Mouse (Mus musculus): ENCODE data around the gene Zfp697.
"Not testable (repeated sequence)": the region's sequence is repeated elsewhere in the genome, so short reads cannot be mapped to it uniquely, and the experiment has no call there.

The Zfp697 gene

GRCm38 (mm10) chr3:98497401-98497800 is 115.1 kb downstream of the Zfp697 start:
- DNase-seq (ENCODE audit: low read depth, low spot score): not testable (repeated sequence)

- not testable (repeated sequence) for DNase-seq (ENCODE audit: low read depth, low spot score)
These were observed 125.0 kb downstream of the Zfp697 start for GRCm38 (mm10) chr3:98507229-98507628.

- DNase-seq (ENCODE audit: low read depth, low spot score): not testable (repeated sequence)
These were observed 128.2 kb downstream of the Zfp697 start, which contains the start of gene Hsd3b4 for GRCm38 (mm10) chr3:98510414-98510813. Gene Hsd3b4, minus strand, starts transcription at chr3:98510514.

GRCm38 (mm10) chr3:98522779-98523178 is 140.5 kb downstream of the Zfp697 start:
- DNase-seq (ENCODE audit: low read depth, low spot score): not testable (repeated sequence)

- not testable (repeated sequence) for DNase-seq (ENCODE audit: low read depth, low spot score)
These were observed 142.3 kb downstream of the Zfp697 start for GRCm38 (mm10) chr3:98524552-98524951.

GRCm38 (mm10) chr3:98524978-98525377 is 142.7 kb downstream of the Zfp697 start:
- not testable (repeated sequence) for DNase-seq (ENCODE audit: low read depth, low spot score)

- not testable (repeated sequence) for DNase-seq (ENCODE audit: low read depth, low spot score)
These were observed 165.4 kb downstream of the Zfp697 start for GRCm38 (mm10) chr3:98547641-98548040.

- DNase-seq (ENCODE audit: low read depth, low spot score): not testable (repeated sequence)
These were observed 166.2 kb downstream of the Zfp697 start for GRCm38 (mm10) chr3:98548495-98548894.

GRCm38 (mm10) chr3:98550215-98550614 is 168.0 kb downstream of the Zfp697 start:
- DNase-seq (ENCODE audit: low read depth, low spot score): not testable (repeated sequence)

- DNase-seq (ENCODE audit: low read depth, low spot score): not testable (repeated sequence)
These were observed 168.6 kb downstream of the Zfp697 start for GRCm38 (mm10) chr3:98550832-98551231.

- not testable (repeated sequence) for DNase-seq (ENCODE audit: low read depth, low spot score)
These were observed 178.4 kb downstream of the Zfp697 start for GRCm38 (mm10) chr3:98560711-98561110.

GRCm38 (mm10) chr3:98563831-98564230 is 181.6 kb downstream of the Zfp697 start:
- not testable (repeated sequence) for DNase-seq (ENCODE audit: low read depth, low spot score)

GRCm38 (mm10) chr3:98564894-98565293 is 182.6 kb downstream of the Zfp697 start:
- DNase-seq (ENCODE audit: low read depth, low spot score): not testable (repeated sequence)

- not testable (repeated sequence) for DNase-seq (ENCODE audit: low read depth, low spot score)
These were observed 185.5 kb downstream of the Zfp697 start for GRCm38 (mm10) chr3:98567717-98568116.

- DNase-seq (ENCODE audit: low read depth, low spot score): not testable (repeated sequence)
These were observed 198.8 kb downstream of the Zfp697 start for GRCm38 (mm10) chr3:98581024-98581423.

- DNase-seq (ENCODE audit: low read depth, low spot score): not testable (repeated sequence)
These were observed 199.9 kb downstream of the Zfp697 start for GRCm38 (mm10) chr3:98582202-98582601.

GRCm38 (mm10) chr3:98582622-98583021 is 200.4 kb downstream of the Zfp697 start:
- DNase-seq (ENCODE audit: low read depth, low spot score): not testable (repeated sequence)

- no peak for DNase-seq (ENCODE audit: low read depth, low spot score)
These were observed 205.5 kb downstream of the Zfp697 start for GRCm38 (mm10) chr3:98587721-98588120.

- no peak for DNase-seq (ENCODE audit: low read depth, low spot score)
These were observed 206.4 kb downstream of the Zfp697 start, which contains the start of gene Gm10681 for GRCm38 (mm10) chr3:98588707-98589106. Gene Gm10681, minus strand, starts transcription at chr3:98588807.

GRCm38 (mm10) chr3:98613540-98613939 is 231.3 kb downstream of the Zfp697 start:
- DNase-seq (ENCODE audit: low read depth, low spot score): not testable (repeated sequence)

- DNase-seq (ENCODE audit: low read depth, low spot score): no peak
These were observed 231.7 kb downstream of the Zfp697 start for GRCm38 (mm10) chr3:98613963-98614362.

GRCm38 (mm10) chr3:98614406-98614927 is 232.2 kb downstream of the Zfp697 start:
- DNase-seq (ENCODE audit: low read depth, low spot score): not testable (repeated sequence)

GRCm38 (mm10) chr3:98616244-98616643 is 234.0 kb downstream of the Zfp697 start:
- DNase-seq (ENCODE audit: low read depth, low spot score): peak; percentile 16

Data from ZHBTc4 (cell line).